Mouse (Mus musculus) lung, postnatal 14 days (tissue): ENCODE measurements around the gene Snx27.

Experiments used
- DNase-seq: peaks from one replicate; pipeline ENCODE4 v3.0.0; 2021

Gene Snx27

DNA sequence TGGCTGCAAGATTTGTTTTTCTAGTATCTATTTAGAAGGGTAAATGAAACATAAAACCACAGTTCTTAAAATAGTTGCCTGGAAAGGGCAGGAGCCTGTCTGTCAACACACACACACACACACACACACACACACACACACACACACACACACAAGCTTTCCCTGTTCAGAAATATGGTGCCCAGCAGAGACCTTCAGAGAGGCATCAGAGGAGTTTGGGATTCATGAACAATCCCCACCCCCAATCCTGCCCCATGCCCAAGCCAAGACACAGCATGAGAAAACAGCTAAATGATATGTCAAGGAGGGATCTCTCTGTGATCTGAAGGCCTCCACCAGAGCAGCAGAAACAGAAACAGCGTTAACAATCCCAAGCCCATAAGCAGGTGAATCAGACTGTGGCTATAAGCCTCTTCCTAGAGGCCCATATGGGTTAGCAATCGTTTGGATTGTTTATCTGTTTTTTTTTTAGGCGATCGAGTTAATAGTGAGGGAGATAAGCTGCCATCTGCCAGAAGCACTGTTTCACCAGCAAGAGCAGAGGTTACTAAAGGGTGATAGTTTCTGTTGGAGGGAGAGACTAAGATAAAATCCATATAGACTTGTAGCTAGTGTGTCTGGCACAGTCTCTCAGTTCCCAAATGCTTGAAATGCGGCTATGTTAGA, 108.8 kb downstream of the Snx27 start:
- no peak for DNase-seq

DNA sequence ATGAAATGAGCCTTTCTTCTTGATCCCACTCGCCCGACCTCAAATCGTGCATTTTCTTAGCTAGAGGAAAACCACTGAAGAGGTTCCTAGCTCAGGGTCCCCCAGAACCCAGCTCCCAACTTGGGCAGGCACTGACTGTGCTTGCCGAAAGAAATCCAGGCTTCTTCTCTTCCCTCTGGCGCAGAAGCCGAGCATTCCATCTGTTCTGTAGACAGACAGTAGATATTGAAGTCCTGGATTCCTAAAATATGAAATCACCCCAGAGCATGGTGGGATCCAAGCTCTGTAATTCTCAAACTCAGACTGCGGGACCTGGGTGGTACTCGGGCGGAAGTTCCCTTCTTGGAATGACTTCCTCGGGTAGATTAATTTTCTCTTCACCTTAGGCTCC, 109.4 kb downstream of the Snx27 start:
- DNase-seq: peak; percentile 3

DNA sequence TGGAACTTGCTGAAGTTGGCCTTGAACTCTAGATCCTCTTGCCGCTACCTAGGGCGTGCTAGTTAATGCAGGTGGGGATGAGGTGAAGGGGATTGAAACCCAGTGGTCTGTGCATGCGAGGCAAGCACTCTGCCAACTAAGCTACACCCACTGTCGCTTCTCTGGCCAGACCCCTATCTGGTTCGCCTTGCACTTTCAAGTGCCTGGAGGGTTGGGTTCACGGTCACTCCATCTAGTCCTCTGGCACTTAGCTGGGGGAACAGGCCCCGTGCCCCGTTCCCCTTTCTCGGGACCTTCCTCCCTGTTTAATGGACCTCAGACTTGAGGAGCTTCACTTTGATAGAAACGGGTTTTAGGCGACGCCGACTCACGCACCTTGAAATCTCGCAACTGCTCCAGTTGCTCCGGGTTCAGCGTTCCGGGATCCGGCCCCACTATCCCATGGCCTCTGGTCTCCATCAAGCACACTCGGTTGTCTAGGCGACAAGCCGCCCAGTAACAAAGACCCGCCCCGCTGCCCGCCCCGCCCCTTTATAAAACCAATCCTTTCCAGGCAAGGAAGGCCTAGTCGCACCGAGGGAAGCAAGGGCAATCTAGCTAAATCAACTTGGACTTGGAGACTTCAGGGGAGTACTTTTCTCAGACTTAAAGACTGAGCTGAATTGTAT, 109.9 kb downstream of the Snx27 start:
- peak; percentile 55 for DNase-seq

DNA sequence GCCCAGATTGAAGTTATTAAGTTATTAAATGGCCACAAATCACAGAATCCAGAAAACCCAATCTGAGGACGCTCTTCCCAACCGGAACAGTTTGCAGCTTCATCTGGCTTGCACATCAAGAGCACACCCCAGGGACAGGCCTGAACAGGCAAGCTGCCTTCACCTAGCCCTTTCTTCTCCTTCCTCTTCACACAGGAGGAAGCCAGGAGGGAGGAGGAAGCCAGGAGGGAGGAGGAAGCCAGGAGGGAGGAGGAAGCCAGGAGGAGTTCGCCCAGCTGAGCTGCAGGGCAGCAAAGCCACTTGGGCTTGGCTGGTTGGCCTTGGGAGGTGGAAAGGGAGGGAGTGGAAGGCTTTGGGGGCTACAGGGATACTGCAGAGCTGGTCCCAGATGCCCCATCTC, 113.6 kb downstream of the Snx27 start:
- DNase-seq: no peak

DNA sequence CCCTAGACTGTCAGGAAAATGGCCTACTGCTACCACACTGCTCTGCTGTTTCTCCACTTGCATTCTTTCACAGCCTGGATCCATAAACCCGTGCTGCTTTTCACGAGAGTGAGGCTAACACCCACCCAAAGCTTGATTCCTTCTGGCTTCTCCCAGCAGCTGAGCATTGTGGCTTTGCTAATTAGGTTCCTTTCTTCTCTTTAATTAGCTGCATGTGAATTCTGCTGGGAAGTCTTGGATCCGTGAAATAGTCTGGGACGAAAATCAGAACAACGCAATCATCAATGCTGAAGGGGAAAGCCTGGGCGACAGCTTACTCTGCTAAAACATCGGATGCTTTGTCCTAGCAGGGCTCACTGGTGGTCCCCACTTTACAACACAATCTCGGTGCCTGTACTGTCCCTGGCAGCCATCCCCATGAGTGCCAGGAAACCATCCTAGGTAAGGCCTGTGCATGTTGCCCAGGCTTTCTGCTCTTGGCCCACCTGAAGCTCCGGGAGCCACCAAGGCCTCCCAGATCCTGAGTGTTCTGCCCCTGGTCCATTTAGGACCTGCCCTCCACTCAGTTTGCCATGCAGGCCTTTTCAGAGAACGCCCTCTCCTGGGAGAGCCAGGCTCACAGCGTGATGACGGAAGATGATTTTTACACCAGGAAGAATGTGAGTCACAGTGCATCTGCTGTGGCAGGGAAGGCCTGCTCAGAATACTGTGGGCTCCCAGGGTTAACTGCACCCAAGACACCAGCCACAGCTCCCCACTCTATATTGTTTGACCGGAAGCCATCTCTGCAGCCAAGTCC, 116.7 kb downstream of the Snx27 start:
- no peak for DNase-seq

DNA sequence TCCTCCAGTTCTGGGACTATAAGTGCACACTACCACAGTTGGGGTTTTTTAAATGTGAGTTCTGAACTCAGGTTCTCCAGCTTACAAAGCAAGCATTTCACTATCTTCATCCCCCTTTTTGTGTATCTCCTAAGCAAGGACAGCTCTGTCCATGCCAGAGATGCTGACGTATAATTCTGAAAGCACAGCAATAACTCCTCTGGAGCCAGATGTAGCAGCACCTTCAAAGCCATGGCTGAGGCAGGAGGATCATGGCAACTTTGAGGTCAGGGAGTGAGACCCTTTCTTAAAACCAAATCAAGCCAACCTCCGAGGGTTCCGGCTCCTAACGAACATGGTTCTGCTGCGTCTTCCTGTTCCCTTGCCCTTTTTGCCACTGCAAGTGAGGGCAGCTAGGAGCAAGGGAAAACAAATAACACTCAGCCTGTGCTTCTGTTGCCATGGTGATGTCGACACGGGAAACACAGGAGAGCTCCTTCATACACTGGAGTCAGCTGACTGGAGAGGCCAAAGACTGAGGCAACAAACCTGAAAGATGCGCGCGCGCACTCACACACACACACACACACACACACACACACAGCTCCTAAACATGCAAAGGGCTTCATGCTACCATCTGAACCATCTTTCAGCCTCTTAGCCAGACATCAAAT, 118.5 kb downstream of the Snx27 start:
- peak; percentile 34 for DNase-seq

DNA sequence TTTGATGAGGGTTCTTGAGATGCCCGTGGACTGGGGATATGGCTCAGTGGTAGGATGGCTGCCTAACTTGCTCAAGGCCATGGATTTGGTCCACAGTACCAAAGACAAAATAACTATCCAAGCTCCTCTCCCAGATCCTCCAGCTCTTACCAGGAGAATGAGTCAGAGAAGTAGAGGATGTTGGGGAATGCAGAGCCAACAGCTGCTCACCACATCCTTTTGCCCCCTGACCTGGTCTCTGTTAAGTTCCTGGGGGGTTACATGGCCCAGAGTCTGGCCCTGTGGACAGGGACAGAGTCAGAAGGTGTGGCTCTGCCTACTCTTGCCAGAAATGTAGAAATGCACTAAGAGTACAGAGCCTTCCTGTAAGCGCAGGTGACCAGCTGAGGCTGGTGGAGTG, 122.7 kb downstream of the Snx27 start:
- no peak for DNase-seq

DNA sequence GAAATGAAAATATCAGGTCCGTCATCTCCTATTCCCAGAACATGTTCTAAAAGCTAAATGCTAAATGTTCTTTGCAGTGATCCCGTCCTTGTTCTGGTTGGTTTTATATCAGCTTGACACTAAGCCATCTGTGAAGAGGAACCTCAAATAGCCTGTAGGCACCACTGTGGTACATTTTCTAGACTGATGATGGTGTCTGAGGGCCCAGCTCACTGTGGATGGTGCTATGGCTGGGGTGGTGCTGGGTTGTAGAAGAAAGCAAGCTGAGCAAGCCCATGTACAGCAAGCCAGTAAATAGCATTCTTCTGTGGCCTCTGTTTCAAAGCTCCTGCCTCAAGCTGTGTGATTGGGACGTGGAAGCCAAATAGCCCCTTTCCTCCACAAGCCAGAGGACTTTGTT, 125.5 kb downstream of the Snx27 start:
- DNase-seq: no peak

DNA sequence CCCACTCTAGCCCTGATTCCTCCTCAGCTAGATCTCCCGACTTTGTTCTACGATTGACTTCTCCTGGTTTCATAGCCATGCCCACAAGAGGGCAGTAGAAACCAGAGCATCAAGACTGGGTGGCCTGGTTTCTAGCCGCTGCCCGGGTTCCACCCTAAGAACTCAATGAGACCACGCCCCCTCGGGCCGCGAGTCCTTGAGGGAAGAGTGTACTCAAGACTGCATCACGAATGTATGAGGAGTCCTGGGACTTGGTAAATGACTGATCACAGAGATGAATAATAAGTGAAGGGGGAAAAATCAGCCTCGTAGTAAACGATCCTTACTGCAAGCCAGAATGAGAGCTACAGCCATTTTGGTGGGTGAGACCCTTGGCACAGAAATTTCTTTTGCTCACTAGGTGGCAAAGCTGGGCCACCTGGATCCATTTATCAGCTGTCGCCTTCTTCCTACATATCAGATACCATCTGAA, 126.0 kb downstream of the Snx27 start:
- DNase-seq: peak; percentile 84

DNA sequence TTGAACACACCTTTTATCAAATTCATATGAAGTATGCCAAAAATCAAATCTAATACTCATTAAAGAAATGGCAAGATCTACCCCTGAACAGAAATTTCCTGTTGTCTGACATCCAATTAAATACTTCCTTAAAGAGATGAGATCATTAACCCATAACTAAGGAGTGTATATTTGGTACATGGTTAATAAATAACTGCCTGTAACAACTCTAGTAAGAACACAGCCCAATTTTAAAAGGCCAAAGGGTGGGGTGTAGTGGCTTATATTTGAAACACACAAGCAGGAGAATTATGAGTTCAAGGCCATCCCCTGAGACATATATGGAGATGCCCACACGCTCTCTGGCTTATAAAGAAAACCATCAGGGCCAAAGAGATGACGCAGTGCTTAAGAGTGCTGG, 133.1 kb downstream of the Snx27 start:
- no peak for DNase-seq
